8 mouse cellular contexts compared by ENCODE assay signal in the genomic region with DNA sequence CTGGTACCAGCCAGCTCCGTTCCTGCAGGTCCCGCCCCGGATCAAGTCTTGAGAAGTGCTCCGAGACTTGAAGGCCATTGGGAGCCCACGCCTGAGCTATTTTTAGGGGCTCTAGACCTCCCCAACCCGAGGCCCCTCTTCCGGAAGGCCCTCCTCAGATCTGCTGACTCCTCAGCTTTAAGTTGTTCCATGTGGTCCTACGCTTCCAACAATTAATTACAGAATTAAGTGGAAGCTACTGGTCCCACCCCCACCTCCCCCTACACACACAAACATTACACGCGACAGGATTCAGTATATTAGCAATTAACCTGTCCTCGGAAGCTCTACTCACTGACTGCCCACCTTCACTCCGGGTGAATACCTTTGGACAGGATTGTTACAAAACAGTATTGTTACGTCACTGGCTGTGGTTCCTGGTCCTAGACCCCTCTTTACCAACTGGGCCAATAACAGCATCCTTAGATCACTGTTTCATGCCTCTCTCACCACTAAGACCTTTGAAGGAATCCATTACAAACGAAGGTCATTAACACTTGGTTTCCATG. TPM values are rescaled to one million over a fixed set of nuclear protein-coding genes. Genes with fewer than 3 reads are reported as not detected.
DNase-seq lines count a peak whose midpoint lies in the region; ATAC-seq and TF ChIP-seq lines count a peak whose summit lies in the region.

No protein-coding gene starts in this region.

- peak overlapping the region; percentile 67 for H3K4me3 ChIP-seq in heart, embryonic 13.5 days
- peak overlapping the region; percentile 77 for H3K4me3 ChIP-seq in G1E (ENCODE audit: low read depth, low read length)
- H3K4me3 ChIP-seq in hindbrain, embryonic 10.5 days = peak overlapping the region; percentile 60
- peak overlapping the region; percentile 53 for H3K4me3 ChIP-seq in midbrain, embryonic 11.5 days (ENCODE audit: low read depth, low read length)

- H3K27ac ChIP-seq in heart, embryonic 13.5 days (replicated peaks) = peak overlapping the region; percentile 93
- peak overlapping the region; percentile 90 for H3K27ac ChIP-seq in hindbrain, embryonic 10.5 days
- no peak overlapping the region for H3K27ac ChIP-seq in midbrain, embryonic 11.5 days (ENCODE audit: low read depth, low read length)

- intact Hi-C loops in heart, postnatal 14 days (cut with DNase I) = no loop called here

- peak overlapping the region; percentile 86 for H3K9ac ChIP-seq in heart, embryonic 13.5 days
- peak overlapping the region; percentile 69 for H3K9ac ChIP-seq in midbrain, embryonic 11.5 days (ENCODE audit: low read length)

- WGBS in heart, embryonic 13.5 days = 27% methylated on average over 14 of the region's 14 CpGs
- 30% methylated on average over 14 of the region's 14 CpGs for WGBS in hindbrain, embryonic 10.5 days
- 31% methylated on average over 14 of the region's 14 CpGs for WGBS in midbrain, embryonic 11.5 days

- H3K36me3 ChIP-seq in heart, embryonic 13.5 days = no peaks in the 10 kb centered on the region
- H3K36me3 ChIP-seq in G1E (replicated peaks) = peaks cover 2% of the 10 kb centered on the region
- no peaks in the 10 kb centered on the region for H3K36me3 ChIP-seq in hindbrain, embryonic 10.5 days
- no peaks in the 10 kb centered on the region for H3K36me3 ChIP-seq in midbrain, embryonic 11.5 days (ENCODE audit: control insufficient read depth, insufficient read depth, low read length)

- TF ChIP-seq CTCF in G1E (IDR thresholded peaks at IDR 0.05; ENCODE audit: low read depth, low read length) = no peak

- H3K4me1 ChIP-seq in heart, embryonic 13.5 days = peaks cover 10% of the 10 kb centered on the region
- peaks cover 6% of the 10 kb centered on the region for H3K4me1 ChIP-seq in G1E (ENCODE audit: insufficient read depth, low read depth, low read length)
- H3K4me1 ChIP-seq in hindbrain, embryonic 10.5 days (replicated peaks) = no peaks in the 10 kb centered on the region
- no peaks in the 10 kb centered on the region for H3K4me1 ChIP-seq in midbrain, embryonic 11.5 days (ENCODE audit: control insufficient read depth, insufficient read depth, low read length)

- peak overlapping the region; percentile 69 for H3K4me2 ChIP-seq in heart, embryonic 13.5 days
- peak overlapping the region; percentile 58 for H3K4me2 ChIP-seq in midbrain, embryonic 11.5 days

- no peak for ATAC-seq in heart, embryonic 13.5 days (ENCODE audit: extremely low read depth, insufficient number of reproducible peaks, low FRiP score, low TSS enrichment)
- no peak for ATAC-seq in G1E (ENCODE audit: extremely low read depth, insufficient number of reproducible peaks, low FRiP score, poor library complexity, severe bottlenecking)
- ATAC-seq in midbrain, embryonic 11.5 days (ENCODE audit: low FRiP score) = no peak; the same call in 1 of the 2 replicates

- no peaks in the 10 kb centered on the region for H3K9me3 ChIP-seq in heart, embryonic 13.5 days
- H3K9me3 ChIP-seq in G1E (replicated peaks) = no peaks in the 10 kb centered on the region
- no peaks in the 10 kb centered on the region for H3K9me3 ChIP-seq in hindbrain, embryonic 10.5 days
- no peaks in the 10 kb centered on the region for H3K9me3 ChIP-seq in midbrain, embryonic 11.5 days (ENCODE audit: control insufficient read depth, low read length)

- no peak for DNase-seq in heart, postnatal 14 days
- DNase-seq in G1E (ENCODE audit: low spot score) = no peak
- no peak for DNase-seq in hindbrain, embryonic 10.5 days (ENCODE audit: low spot score)
- no peak for DNase-seq in midbrain, embryonic 11.5 days (ENCODE audit: low spot score, missing footprints)
- no peak for DNase-seq in cerebellum, postnatal 10 days
- DNase-seq in right cerebral cortex, adult 18-20 months = no peak
- DNase-seq in spleen, postnatal 14 days (ENCODE audit: low spot score in 2 of 2) = no peak

- H3K27me3 ChIP-seq in heart, embryonic 13.5 days (replicated peaks) = no peaks in the 10 kb centered on the region
- H3K27me3 ChIP-seq in G1E (ENCODE audit: insufficient read depth, low read length) = no peaks in the 10 kb centered on the region
- 0 out of 2 replicates have a peak, but pooled peaks cover 3% of the 10 kb centered on the region for H3K27me3 ChIP-seq in hindbrain, embryonic 10.5 days (ENCODE audit: insufficient read depth, poor library complexity, severe bottlenecking)
- no peaks in the 10 kb centered on the region for H3K27me3 ChIP-seq in midbrain, embryonic 11.5 days (ENCODE audit: control insufficient read depth, insufficient read depth, low read length)

RNA-seq across cellular contexts. Expression of a gene that starts 0.4 kb away (rescaled TPM):
- polyA plus RNA-seq in heart, embryonic 13.5 days (2015; fragmentation: Nextera tagmentation; extraction: Ambion mirVana) = 130 TPM in 2 replicates
- 1 to 10 TPM; 6.0 to 7.4 TPM for total RNA-seq in heart, postnatal 14 days (2021)
- total RNA-seq in G1E (2014; fragmentation: Nextera tagmentation) (106 and 137 TPM in 2 replicates), G1E (2017) (89.6 and 90.0 TPM in 2 replicates)
- polyA plus RNA-seq in G1E (2012) = 22.8 and 24.3 TPM in 2 replicates
- 62.3 and 68.4 TPM in 2 replicates for polyA plus RNA-seq in hindbrain, embryonic 10.5 days (2016; fragmentation: Nextera tagmentation; extraction: Ambion mirVana)
- polyA plus RNA-seq in midbrain, embryonic 11.5 days (2014; fragmentation: Nextera tagmentation; extraction: Ambion mirVana) = 58.8 and 59.7 TPM in 2 replicates
